Mouse (Mus musculus) Patski (cell line): ENCODE results near the gene Hbs1l. TPM values are rescaled to one million over a fixed set of nuclear protein-coding genes. Genes with fewer than 3 reads are reported as not detected.

Source experiments
- ATAC-seq: fragments of 100-300 bp; one replicate; pipeline ENCODE4 v1.8.0; 2021
- CTCF ChIA-PET: fragments of 350-600 bp; sonication (Branson Sonifier 250); formaldehyde crosslinking; loops from one replicate; lab custom pipeline; 2022; ENCODE audit warnings: inconsistent platforms; lab: Charles Lee
- POLR2A ChIA-PET: fragments of 350-600 bp; sonication (Branson Sonifier 250); formaldehyde crosslinking; loops from one replicate; lab custom pipeline; 2022; ENCODE audit warnings: antibody characterized with exemption, inconsistent platforms; lab: Charles Lee
- DNase-seq: peaks from one replicate; pipeline ENCODE4 v3.0.0-alpha.2; 2011; ENCODE audit warnings: low read depth, low spot score
- H3K27me3 ChIP-seq: fragments of 371-371 bp; one replicate; pipeline ENCODE4 v1.5.1; 2021
- CTCF ChIP-seq: fragments of 100-300 bp; IDR thresholded peaks from one replicate; pipeline ENCODE4 v1.5.1; 2021
- in situ Hi-C: fragments of 300-500 bp; cut with MboI; formaldehyde crosslinking; loops from 3 replicates; pipeline ENCODE4 v1.11.1; 2018; ENCODE audit warnings: low pct_unique_long_range_greater_than_20kb, mixed read lengths
- polyA plus RNA-seq: library from polyadenylated mRNA; unstranded; gene quantifications from one replicate; pipeline ENCODE4 v1.2.3, GENCODE M21; 2021

Gene Hbs1l
- polyA plus RNA-seq, 1 experiment from 2014 or later: 64.6 TPM

DNA sequence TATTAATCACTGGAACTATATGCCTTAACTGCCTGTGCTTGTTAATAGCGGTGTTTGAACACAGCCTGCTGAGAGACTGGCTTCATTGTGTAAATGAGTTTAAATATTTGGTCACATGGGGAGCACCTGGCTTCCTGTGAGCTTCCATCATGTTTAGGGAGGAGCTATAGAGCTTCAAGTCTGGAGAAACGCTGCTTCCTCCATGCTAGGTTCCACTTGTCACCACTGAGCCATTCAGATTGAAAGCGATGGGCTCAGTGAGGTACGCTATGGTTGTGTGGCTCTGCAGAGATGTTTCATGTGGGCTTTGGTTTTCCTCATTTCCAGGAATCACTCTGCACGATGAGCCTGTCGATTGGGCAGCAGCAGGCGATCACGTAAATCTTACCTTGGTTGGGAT is 62.2 kb downstream of the Hbs1l start:
- no peak for TF ChIP-seq CTCF
- ChIA-PET POLR2A (no interaction called here), CTCF (no interaction called here)
- in situ Hi-C loops: no loop called here
- no peak for DNase-seq
- no peaks in the 10 kb centered on the region for H3K27me3 ChIP-seq
- ATAC-seq: no peak

DNA sequence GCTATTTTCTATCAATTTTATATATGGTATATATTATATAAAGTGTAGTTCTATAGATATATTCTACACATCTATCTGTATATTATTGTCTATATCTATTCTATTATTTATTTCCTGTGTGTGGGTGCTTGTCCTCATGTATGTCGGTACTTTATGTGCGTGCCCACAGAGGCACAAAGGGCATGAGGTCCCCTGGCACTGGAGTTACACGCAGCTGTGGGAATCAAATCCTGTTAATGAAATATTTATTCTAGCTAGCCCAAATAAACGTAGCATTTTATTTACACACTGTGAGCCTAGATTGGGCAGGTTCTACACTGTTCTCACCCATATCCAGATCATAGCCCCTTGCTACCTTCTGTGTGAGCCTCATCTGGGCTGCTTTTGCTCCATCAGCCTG is 63.3 kb downstream of the Hbs1l start:
- no peak for DNase-seq
- ATAC-seq: no peak
- in situ Hi-C loops: no loop called here
- ChIA-PET POLR2A (no interaction called here), CTCF (no interaction called here)
- no peak for TF ChIP-seq CTCF
- no peaks in the 10 kb centered on the region for H3K27me3 ChIP-seq

DNA sequence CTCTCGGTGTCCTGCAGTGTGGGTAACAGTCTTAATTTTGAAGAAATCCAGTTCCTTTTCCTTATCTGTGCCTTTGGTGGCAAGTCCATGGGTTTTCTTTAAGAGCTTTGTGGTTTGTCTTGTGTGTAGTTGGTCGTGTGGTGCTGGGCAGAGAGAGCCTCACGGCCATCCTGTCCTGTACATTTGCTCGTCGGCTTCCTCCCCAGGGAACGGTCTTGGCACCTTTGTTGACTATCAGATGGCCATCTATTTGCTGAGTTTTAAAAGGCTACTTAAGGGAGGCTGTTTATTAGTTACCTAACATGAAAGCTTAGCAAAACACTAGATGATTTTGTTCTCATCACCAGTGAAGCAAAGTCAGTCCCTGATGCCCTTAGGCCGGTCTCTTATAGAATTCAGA is 66.1 kb downstream of the Hbs1l start:
- no peaks in the 10 kb centered on the region for H3K27me3 ChIP-seq
- CTCF ChIA-PET: no interaction called here
- no peak for ATAC-seq
- in situ Hi-C loops: no loop called here
- POLR2A ChIA-PET: no interaction called here
- no peak for DNase-seq
- no peak for TF ChIP-seq CTCF

DNA sequence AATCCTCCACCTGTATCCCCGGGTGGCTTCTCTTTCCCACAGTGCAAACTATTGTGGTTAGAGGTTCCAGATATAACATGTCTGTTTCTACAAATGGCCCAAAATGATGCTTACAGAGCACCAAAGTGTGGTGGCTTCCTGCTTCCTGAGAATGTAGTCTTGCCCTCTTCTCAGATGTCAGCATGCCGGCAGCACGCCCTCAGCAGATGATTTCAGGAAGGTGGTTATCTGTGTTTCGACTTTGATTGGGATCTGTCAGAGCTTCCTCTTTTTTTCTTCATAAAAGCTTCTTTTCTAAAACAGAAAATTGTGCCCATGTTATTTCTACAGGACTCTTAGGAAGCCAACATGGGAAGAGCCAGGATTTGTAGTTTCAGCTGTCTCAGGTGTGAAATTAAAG is 67.5 kb downstream of the Hbs1l start:
- in situ Hi-C loops: no loop called here
- POLR2A ChIA-PET: no interaction called here
- H3K27me3 ChIP-seq: no peaks in the 10 kb centered on the region
- DNase-seq: no peak
- ATAC-seq: no peak
- no peak for TF ChIP-seq CTCF
- CTCF ChIA-PET: no interaction called here

DNA sequence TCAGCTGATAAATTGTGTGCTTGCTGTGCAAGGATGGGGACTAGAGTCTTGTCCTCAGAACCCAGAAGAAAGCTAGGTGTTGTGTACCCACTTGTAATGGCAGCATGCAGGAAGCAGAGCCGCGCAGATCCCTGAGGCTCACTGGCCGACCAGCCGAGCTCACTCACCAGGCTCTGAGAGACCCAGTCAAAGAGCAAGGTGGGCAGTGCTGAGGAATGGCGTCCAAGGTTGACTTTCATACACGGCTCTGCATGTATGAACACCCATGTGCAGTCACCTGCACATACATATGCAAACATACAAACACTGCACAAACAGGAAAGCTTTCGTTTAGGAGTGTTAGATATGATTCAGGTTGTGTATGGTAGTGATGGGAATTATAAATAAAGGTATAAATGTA is 69.2 kb downstream of the Hbs1l start:
- CTCF ChIA-PET: interaction anchor here (1.0 to 1.1 kb wide), 2 partner anchors 10 to 16 kb away, joined by 3 read pairs; no protein-coding TSS in a partner anchor
- DNase-seq: no peak
- POLR2A ChIA-PET: no interaction called here
- TF ChIP-seq CTCF: no peak
- H3K27me3 ChIP-seq: no peaks in the 10 kb centered on the region
- no peak for ATAC-seq
- in situ Hi-C loops: no loop called here

DNA sequence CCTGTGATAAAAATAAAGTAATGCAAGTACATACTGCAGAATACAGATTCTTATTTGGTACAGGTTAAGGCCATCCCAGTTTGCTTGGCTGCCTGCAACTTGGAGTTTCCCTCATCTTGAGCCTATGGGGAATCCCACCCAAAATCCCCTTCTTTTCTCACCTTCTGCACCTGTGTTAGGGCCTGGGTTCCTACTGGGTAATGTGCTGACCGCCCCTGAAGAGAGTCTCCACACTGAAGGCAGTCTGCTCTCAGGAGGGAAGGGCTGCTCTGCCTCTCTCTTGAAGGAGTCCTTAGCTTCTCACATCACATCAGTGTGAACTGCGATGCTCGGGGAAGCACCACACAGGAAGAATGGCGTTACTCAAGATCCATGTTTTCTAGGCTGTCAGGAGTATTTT is 70.1 kb downstream of the Hbs1l start:
- in situ Hi-C loops: no loop called here
- TF ChIP-seq CTCF: no peak
- ChIA-PET POLR2A (interaction anchor here (0.7 kb wide), 1 partner anchor 146 kb away, joined by 3 read pairs; no protein-coding TSS in a partner anchor), CTCF (interaction anchor here (1.0 kb wide), 1 partner anchor 10 kb away, joined by 3 read pairs; no protein-coding TSS in a partner anchor)
- ATAC-seq (no peak), DNase-seq (no peak)
- no peaks in the 10 kb centered on the region for H3K27me3 ChIP-seq

DNA sequence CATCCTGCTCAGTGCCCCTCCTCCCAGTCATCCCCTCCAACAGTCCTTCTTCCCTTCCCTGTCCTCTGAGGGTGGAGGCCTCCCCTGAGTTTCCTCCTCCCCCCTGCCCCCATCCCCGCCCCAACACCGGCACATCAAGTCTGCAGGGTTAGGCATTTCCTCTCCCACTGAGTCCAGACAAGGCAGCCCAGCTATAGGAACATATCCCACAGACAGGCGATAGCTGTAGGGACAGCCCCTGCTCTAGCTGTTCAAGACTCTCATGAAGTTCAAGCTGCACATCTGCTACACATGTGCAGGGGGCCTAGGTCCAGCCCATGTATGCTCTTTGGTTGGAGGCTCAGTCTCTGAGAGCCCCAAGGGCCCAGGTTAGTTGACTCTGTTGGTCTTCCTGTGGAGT is 70.7 kb downstream of the Hbs1l start:
- CTCF ChIA-PET: no interaction called here
- TF ChIP-seq CTCF: no peak
- in situ Hi-C loops: no loop called here
- POLR2A ChIA-PET: no interaction called here
- no peak for DNase-seq
- ATAC-seq: no peak
- H3K27me3 ChIP-seq: no peaks in the 10 kb centered on the region

DNA sequence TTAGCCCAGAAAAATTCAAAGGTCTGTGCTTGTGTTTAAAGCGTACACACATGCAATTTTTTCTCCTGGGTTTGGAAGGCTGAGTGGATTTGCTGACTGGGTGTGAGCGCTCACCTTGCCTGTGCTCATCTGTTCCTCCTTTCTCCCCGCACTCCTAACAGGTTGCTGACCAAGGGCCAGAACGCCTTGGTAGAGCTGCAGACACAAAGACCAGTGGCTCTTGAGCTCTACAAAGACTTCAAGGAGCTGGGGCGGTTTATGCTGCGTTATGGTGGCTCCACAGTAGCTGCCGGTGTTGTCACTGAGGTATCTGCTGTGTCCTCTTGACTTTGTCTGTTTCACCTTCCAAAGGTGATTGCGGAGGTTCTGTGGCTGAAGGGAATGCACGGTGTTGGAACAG is 71.7 kb downstream of the Hbs1l start:
- ChIA-PET POLR2A (no interaction called here), CTCF (interaction anchor here (3.1 kb wide), 1 partner anchor 12 kb away, joined by 9 read pairs; no protein-coding TSS in a partner anchor)
- in situ Hi-C loops: no loop called here
- DNase-seq (no peak), ATAC-seq (no peak)
- no peak for TF ChIP-seq CTCF
- H3K27me3 ChIP-seq: no peaks in the 10 kb centered on the region

DNA sequence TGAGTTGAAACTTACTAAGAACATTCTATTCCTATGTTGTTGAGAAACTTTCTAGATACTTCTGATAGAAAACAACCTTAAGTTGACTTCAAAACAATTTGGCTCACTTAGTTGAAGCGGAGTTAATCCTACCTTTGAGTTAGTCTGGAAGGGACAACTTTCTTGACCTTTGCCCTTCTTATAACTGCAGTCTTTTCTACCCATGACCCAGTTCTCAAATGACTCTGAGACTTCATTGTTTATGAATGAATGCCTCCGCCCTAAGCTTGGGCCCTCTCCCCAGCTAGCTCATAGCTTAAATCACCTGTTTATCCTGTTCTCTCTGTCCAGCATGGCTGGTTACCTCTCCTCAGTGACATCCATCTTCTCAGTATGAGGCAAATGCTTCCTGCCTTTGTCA is 73.8 kb downstream of the Hbs1l start:
- no peaks in the 10 kb centered on the region for H3K27me3 ChIP-seq
- POLR2A ChIA-PET: no interaction called here
- DNase-seq (no peak), ATAC-seq (no peak)
- in situ Hi-C loops: no loop called here
- CTCF ChIA-PET: interaction anchor here (3.1 kb wide), 1 partner anchor 10 kb away, joined by 9 read pairs; no protein-coding TSS in a partner anchor
- TF ChIP-seq CTCF: no peak

DNA sequence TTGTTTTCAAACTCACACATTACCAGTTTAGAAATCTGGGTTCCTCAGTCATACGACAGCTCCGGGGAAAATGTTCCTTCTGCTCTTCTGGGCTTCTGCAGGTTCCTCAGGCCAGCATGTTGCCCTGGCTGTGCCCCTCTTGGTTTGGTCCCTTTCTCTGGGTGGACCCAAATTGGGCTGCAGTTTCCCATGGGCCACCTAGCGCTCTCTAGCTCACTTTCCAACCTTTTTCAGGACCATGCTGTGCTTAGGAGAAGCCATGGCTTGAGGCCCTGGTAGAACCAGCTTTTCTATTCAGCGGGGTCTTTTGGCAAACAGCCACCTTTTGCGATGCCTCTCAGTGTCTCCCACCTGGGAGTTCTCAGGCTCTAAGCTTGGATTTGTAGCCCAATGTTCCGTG is 76.5 kb downstream of the Hbs1l start:
- H3K27me3 ChIP-seq: no peaks in the 10 kb centered on the region
- in situ Hi-C loops: no loop called here
- ChIA-PET CTCF (no interaction called here), POLR2A (no interaction called here)
- no peak for DNase-seq
- no peak for ATAC-seq
- TF ChIP-seq CTCF: no peak

DNA sequence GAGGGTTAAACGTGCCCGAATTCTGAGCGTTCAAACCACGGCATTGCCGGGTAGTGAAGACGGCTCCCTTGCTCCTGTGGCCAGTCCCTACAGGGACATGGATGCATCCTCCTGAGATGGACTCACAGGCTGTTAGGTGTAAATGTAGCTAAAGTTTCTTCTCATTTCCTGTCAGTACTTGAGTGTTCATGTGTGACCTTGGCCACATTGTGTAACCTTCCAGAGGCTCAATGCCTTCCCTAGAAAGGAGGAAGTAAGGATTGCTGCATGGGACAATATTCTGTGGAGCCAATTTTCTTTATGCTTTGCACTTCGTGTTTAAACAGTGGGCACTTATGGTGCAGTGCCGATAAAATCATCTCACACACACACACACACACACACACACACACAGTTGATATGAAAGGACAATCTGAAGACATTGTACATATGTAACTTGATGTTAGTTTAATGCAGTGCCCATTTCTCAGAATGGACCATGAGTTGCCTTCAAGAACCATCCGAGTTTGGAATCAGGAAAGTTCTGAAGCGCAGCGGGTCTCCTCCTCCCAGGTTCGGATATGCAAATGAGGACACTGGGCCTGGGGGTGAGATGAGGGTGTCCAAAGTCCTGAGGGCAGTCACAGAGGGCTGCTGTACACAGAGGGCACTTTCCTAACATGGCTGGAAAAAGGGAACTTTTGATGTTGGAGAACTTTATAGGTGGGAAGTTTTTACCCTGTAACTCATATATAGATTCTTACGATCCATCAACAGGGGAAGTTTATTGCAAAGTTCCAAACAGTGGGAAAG is 81.1 kb downstream of the Hbs1l start, which contains the start of gene Aldh8a1:
Gene Aldh8a1 (plus strand): TSS at position 610 of the 792 bp plus-strand sequence.
- DNase-seq (no peak), ATAC-seq (no peak)
- POLR2A ChIA-PET: no interaction called here
- H3K27me3 ChIP-seq: peaks cover 5% of the 10 kb centered on the region
- TF ChIP-seq CTCF: no peak
- in situ Hi-C loops: loop anchor here (25.0 kb wide), 1 partner anchor 785 kb away; the partner anchor contains the start of genes H60b and Raet1e
- CTCF ChIA-PET: no interaction called here
